Mouse (Mus musculus): ENCODE data around the gene Slc8a2. TPM values are rescaled to one million over a fixed set of nuclear protein-coding genes. Genes with fewer than 3 reads are reported as not detected.

Slc8a2 gene
- polyA plus RNA-seq, 1 experiment from 2014 or later: 0.42 TPM

DNA sequence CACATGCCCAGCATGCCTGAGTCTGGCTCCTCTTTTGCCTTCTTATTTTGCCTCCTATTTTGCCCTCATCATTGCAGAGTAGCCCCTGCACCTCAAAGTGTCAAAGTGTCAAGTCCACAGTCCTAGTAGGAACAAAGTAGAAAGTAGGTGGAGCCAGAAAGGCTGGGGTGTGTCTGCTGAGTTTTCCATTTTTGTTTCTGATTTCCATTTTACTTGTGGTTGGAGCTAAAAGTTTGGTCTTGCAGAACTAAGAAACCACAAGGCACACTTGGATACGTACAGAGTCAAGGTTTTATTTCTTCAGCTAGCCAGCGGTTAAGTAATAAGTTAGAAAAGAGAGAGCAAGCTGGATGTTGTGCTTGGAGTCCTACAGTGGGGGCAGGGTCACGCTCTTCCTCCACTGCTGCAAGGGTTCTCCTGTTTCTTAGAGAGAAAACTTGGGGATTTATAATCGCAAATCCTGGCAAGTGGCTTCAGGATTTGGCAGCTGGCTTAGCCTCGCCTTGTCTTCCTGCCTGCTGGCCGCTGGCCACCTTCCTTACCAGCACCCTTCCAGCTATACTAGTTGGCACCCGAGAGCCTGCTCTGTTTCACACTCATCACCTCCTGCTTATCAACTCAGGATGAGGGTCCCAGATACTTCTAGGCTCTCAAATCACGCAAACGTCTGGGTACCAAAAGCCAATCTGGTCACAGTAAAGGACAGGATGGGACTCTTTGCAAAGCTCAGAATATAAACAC, 25.7 kb downstream of the Slc8a2 start:
- H3K9me3 ChIP-seq: no peaks in the 10 kb centered on the region
- peaks cover 33% of the 10 kb centered on the region for H3K27me3 ChIP-seq (ENCODE audit: insufficient read depth, poor library complexity, severe bottlenecking)
- H3K27ac ChIP-seq: no peak overlapping the region
- peaks cover 15% of the 10 kb centered on the region for H3K4me1 ChIP-seq (replicated peaks)
- 0 out of 2 replicates have a peak, but pooled peaks cover 5% of the 10 kb centered on the region for H3K36me3 ChIP-seq
- WGBS: 77% methylated on average over 9 of the region's 9 CpGs
- no peak for DNase-seq (ENCODE audit: low spot score)
- H3K4me3 ChIP-seq: no peak overlapping the region

- Histone ChIP-seq H3K27me3 (ENCODE audit: insufficient read depth, poor library complexity, severe bottlenecking) (peaks cover 33% of the 10 kb centered on the region), H3K4me1 (replicated peaks) (peaks cover 15% of the 10 kb centered on the region), H3K36me3 (0 out of 2 replicates have a peak, but pooled peaks cover 5% of the 10 kb centered on the region), H3K9me3 (no peaks in the 10 kb centered on the region), H3K4me3 (no peak overlapping the region), H3K27ac (no peak overlapping the region)
- WGBS: 84% methylated on average over 8 of the region's 8 CpGs
- no peak for DNase-seq (ENCODE audit: low spot score)
Observed at GRCm38 (mm10) chr7:16156105-16156714, 26.6 kb downstream of the Slc8a2 start.

GRCm38 (mm10) chr7:16158735-16159134, 29.1 kb downstream of the Slc8a2 start:
- Histone ChIP-seq H3K27me3 (ENCODE audit: insufficient read depth, poor library complexity, severe bottlenecking) (peaks cover 33% of the 10 kb centered on the region), H3K27ac (peak overlapping the region; percentile 42), H3K4me1 (replicated peaks) (peaks cover 15% of the 10 kb centered on the region), H3K36me3 (0 out of 2 replicates have a peak, but pooled peaks cover 5% of the 10 kb centered on the region), H3K9me3 (0 out of 2 replicates have a peak, but pooled peaks cover 1% of the 10 kb centered on the region), H3K4me3 (peak overlapping the region; percentile 38)
- 13% methylated on average over 39 of the region's 39 CpGs for WGBS
- DNase-seq (ENCODE audit: low spot score): peak; percentile 24

DNA sequence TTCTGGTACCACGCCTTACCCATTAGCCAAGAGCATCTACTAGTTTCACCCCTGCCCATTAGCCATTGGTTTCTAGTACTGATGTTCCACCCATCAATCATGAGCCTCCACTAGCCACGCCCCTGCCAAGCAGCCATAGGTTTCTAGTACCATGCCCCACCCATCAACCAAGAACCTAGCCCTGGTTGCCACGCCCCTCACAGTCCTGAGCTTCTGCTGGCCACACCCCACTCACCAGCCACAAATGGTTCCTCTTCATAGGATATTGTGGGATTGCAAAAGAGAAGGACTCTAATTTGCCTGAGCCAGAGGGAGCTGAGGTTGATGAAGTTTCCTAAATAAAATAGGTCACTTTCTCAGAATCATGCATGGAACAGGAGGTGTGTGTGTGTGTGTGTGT, 31.1 kb downstream of the Slc8a2 start:
- H3K27ac ChIP-seq: no peak overlapping the region
- 69% methylated on average over 3 of the region's 3 CpGs for whole genome bisulfite sequencing

DNA sequence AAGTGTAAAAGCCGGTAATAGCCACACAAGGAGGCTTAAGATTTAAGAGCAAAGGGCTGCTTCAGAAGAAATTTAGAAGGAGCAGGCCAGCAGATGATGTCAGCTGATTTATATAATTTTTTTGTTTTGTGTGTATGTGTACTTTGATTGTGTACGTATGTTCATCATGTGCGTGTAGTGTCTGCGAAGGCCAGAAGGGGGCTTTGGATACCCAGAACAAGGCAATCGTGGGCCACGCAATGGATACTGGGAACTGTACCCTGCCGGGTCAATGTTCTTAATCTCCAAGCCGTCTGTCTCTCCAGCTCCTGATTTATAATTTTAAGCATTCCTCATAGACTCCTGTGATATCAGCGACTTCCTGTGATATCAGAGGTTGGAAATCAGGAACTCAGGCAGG, 31.7 kb downstream of the Slc8a2 start:
- 0 out of 2 replicates have a peak, but pooled peaks cover 4% of the 10 kb centered on the region for H3K9me3 ChIP-seq
- H3K4me3 ChIP-seq: no peak overlapping the region
- no peak overlapping the region for H3K27ac ChIP-seq
- peaks cover 15% of the 10 kb centered on the region for H3K4me1 ChIP-seq (replicated peaks)
- no peak for DNase-seq (ENCODE audit: low spot score)
- 92% methylated on average over 9 of the region's 9 CpGs for WGBS
- peaks cover 33% of the 10 kb centered on the region for H3K27me3 ChIP-seq (ENCODE audit: insufficient read depth, poor library complexity, severe bottlenecking)
- H3K36me3 ChIP-seq: 0 out of 2 replicates have a peak, but pooled peaks cover 5% of the 10 kb centered on the region

More for the DNA sequence above, 31.1 kb downstream of the Slc8a2 start:
- DNase-seq (ENCODE audit: low spot score): no peak
- H3K27me3 ChIP-seq (ENCODE audit: insufficient read depth, poor library complexity, severe bottlenecking): peaks cover 33% of the 10 kb centered on the region
- H3K4me1 ChIP-seq (replicated peaks): peaks cover 15% of the 10 kb centered on the region
- 0 out of 2 replicates have a peak, but pooled peaks cover 4% of the 10 kb centered on the region for H3K9me3 ChIP-seq
- 0 out of 2 replicates have a peak, but pooled peaks cover 5% of the 10 kb centered on the region for H3K36me3 ChIP-seq
- no peak overlapping the region for H3K4me3 ChIP-seq

DNA sequence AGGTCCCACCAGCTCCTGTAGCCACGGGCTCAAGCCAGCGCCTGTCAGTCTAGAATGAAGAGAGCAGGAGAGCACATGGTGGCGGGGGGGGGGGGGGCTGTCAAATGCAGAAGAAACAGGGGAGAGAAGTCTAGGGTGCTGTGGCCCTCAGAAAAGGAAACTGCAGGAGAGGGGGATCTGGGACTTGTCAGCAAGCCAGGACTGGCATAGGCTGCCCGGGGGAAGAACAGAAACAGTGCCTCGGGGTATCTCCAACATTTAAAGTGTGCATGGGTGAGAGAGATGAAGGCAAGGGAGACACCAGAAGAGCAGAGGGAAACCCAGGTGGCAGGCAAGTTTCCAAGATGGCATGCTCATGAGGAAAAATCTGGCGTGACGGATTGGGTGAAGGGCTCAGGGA, 32.4 kb downstream of the Slc8a2 start:
- Histone ChIP-seq H3K4me1 (replicated peaks) (peaks cover 15% of the 10 kb centered on the region), H3K4me3 (no peak overlapping the region), H3K36me3 (0 out of 2 replicates have a peak, but pooled peaks cover 3% of the 10 kb centered on the region), H3K9me3 (0 out of 2 replicates have a peak, but pooled peaks cover 4% of the 10 kb centered on the region), H3K27ac (no peak overlapping the region), H3K27me3 (ENCODE audit: insufficient read depth, poor library complexity, severe bottlenecking) (peaks cover 31% of the 10 kb centered on the region)
- no peak for DNase-seq (ENCODE audit: low spot score)
- 84% methylated on average over 7 of the region's 7 CpGs for WGBS

- Histone ChIP-seq H3K4me3 (peak overlapping the region; percentile 22; the same call in 1 of the 2 replicates), H3K9me3 (peaks cover 17% of the 10 kb centered on the region; the same call in 1 of the 2 replicates), H3K27ac (peak overlapping the region; percentile 93), H3K36me3 (peaks cover 12% of the 10 kb centered on the region), H3K27me3 (ENCODE audit: insufficient read depth, poor library complexity, severe bottlenecking) (no peaks in the 10 kb centered on the region), H3K4me1 (replicated peaks) (peaks cover 58% of the 10 kb centered on the region)
- peak; percentile 82 for DNase-seq (ENCODE audit: low spot score)
- 0% methylated on average over 1 of the region's 1 CpGs for WGBS
Observed at GRCm38 (mm10) chr7:16172141-16172581, 42.5 kb downstream of the Slc8a2 start.

GRCm38 (mm10) chr7:16172586-16173140, 43.0 kb downstream of the Slc8a2 start:
- WGBS: 28% methylated on average over 1 of the region's 1 CpGs
- no peaks in the 10 kb centered on the region for H3K27me3 ChIP-seq (ENCODE audit: insufficient read depth, poor library complexity, severe bottlenecking)
- H3K4me3 ChIP-seq: peak overlapping the region; percentile 79; the same call in 1 of the 2 replicates
- peaks cover 63% of the 10 kb centered on the region for H3K4me1 ChIP-seq (replicated peaks)
- no peak for DNase-seq (ENCODE audit: low spot score)
- H3K36me3 ChIP-seq: peaks cover 17% of the 10 kb centered on the region
- peaks cover 13% of the 10 kb centered on the region; the same call in 1 of the 2 replicates for H3K9me3 ChIP-seq
- H3K27ac ChIP-seq: peak overlapping the region; percentile 93

DNA sequence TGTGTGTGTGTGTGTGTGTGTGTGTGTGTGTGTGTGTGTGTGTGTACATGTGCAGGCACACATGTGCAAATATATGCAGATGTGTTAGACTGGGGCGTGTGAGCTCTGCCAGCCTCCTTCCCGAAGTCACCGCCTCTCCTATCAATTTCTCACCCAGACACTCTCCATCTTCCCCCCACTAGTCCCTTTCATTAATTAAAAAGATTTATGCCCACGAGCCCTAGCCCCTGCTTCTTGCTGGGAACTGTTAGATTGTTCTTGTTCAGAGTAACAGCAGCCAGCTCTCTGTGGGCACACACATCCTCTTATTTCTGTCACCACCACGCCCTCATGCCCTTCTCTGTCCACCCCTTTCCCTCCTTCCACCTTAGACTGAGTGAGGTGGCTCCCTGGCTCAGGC, 43.5 kb downstream of the Slc8a2 start:
- Histone ChIP-seq H3K27ac (peak overlapping the region; percentile 93), H3K4me1 (replicated peaks) (peaks cover 65% of the 10 kb centered on the region), H3K27me3 (ENCODE audit: insufficient read depth, poor library complexity, severe bottlenecking) (no peaks in the 10 kb centered on the region), H3K9me3 (peaks cover 8% of the 10 kb centered on the region; the same call in 1 of the 2 replicates), H3K36me3 (peaks cover 22% of the 10 kb centered on the region), H3K4me3 (peak overlapping the region; percentile 79)
- no peak for DNase-seq (ENCODE audit: low spot score)
- WGBS: 52% methylated on average over 5 of the region's 5 CpGs

DNA sequence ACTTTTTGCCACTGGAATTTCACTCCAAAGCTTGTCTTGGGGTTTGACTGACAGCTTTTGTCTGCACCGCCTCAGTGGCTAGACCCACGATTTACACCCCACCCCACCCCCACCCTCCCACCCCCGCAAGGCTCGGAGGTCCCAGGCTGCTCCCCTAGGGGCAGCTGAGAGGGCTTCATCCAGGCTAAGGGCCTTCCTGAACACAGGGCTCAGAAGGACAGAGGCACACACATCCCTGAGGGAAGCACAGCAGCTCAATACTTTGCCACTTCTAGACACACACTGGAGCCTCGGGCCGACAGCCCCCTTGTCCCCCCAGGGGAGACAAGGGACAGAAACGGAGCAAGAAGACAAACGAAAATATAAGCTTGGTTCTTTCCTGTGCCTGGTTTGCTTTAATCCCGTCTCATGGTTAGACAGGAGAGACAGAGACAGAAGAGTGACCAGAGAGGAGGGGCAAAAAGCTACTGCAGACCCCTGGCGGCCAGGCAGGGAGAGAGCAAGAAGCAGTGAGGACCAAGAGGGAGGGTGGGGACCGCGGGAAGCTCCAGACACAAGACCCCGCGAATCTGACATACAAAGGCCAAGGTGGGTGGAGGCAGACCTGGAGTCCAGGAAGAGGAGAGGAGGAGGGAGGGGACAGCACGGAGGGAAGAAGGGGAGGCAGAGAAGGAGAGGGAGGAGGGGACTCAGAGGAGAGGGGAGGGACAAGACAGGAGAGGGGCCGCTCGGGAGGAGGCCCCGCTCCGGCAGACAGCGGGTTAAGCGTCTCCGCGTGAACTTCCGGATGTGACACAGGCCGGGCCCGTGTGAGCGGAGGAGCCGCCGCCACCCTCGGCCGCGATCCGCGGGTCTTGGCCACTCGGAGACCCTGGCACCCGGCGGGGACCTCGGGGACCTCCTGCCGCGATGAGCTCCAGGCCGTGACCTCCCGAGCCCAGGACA, 45.2 kb downstream of the Slc8a2 start, which contains the start of gene Meis3:
Gene Meis3, plus strand, starts transcription at position 494 of the 945 bp plus-strand sequence.
- H3K9me3 ChIP-seq: 0 out of 2 replicates have a peak, but pooled peaks cover 4% of the 10 kb centered on the region
- H3K4me3 ChIP-seq: peak within 1 kb of the TSS; percentile 79
- peaks cover 65% of the 10 kb centered on the region for H3K4me1 ChIP-seq (replicated peaks)
- H3K27ac ChIP-seq: peak within 1 kb of the TSS; percentile 93
- H3K27me3 ChIP-seq (ENCODE audit: insufficient read depth, poor library complexity, severe bottlenecking): no peaks in the 10 kb centered on the region
- peak; percentile 82 for DNase-seq (ENCODE audit: low spot score)
- WGBS: under 1% methylated on average over 42 of the region's 42 CpGs
- H3K36me3 ChIP-seq: peaks cover 34% of the 10 kb centered on the region

GRCm38 (mm10) chr7:16175542-16175931, 45.9 kb downstream of the Slc8a2 start:
- Histone ChIP-seq H3K27me3 (ENCODE audit: insufficient read depth, poor library complexity, severe bottlenecking) (no peaks in the 10 kb centered on the region), H3K4me1 (replicated peaks) (peaks cover 65% of the 10 kb centered on the region), H3K9me3 (0 out of 2 replicates have a peak, but pooled peaks cover 4% of the 10 kb centered on the region), H3K27ac (peak overlapping the region; percentile 93), H3K4me3 (peak overlapping the region; percentile 79), H3K36me3 (peaks cover 40% of the 10 kb centered on the region)
- DNase-seq (ENCODE audit: low spot score): no peak
- WGBS: 0% methylated on average over 10 of the region's 10 CpGs

DNA sequence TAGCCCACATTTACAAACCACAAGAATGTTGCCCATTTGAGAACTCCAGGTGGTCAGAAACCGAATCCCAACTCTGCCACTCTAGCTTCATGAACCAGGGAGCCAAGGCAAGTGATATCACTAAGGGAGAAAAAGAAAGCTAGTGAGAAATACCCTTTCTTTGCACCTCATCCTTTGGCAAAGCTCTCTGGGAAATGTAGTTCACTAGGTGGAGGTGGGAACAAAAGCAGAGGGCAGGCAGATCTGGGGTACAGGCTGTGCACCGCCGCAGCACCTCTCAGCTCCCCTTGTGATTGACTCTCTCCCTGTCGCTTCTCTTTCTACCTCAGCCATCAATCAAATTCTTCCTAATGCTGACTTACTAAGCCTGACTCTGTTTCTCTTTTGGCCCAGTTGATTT, 48.5 kb downstream of the Slc8a2 start:
- DNase-seq (ENCODE audit: low spot score): no peak
- Histone ChIP-seq H3K4me1 (replicated peaks) (peaks cover 46% of the 10 kb centered on the region), H3K27me3 (ENCODE audit: insufficient read depth, poor library complexity, severe bottlenecking) (no peaks in the 10 kb centered on the region), H3K9me3 (no peaks in the 10 kb centered on the region), H3K36me3 (peaks cover 61% of the 10 kb centered on the region), H3K27ac (no peak overlapping the region), H3K4me3 (no peak overlapping the region)
- WGBS: 71% methylated on average over 4 of the region's 4 CpGs

All from hindbrain, embryonic 10.5 days (tissue).